Mouse (Mus musculus): ENCODE measurements around the gene Gm10647. TPM values are rescaled to one million over a fixed set of nuclear protein-coding genes. Genes with fewer than 3 reads are reported as not detected.
"Not testable (repeated sequence)": the region's sequence is repeated elsewhere in the genome, so short reads cannot be mapped to it uniquely, and the experiment has no call there.

Gm10647 gene
- not detected for total RNA-seq (2021)
- long read RNA-seq, experiment 1: 0 reads
- long read RNA-seq, experiment 2: 0 reads

- DNase-seq (ENCODE audit: low spot score): no peak
These were observed at the start of gene Gm10647 for GRCm38 (mm10) chr9:66796739-66797138. Gm10647 (plus strand) TSS chr9:66797039.

- DNase-seq (ENCODE audit: low spot score): no peak
These were observed 48.4 kb upstream of the Gm10647 start for GRCm38 (mm10) chr9:66748390-66748789.

- DNase-seq (ENCODE audit: low spot score): no peak
These were observed 44.0 kb upstream of the Gm10647 start for GRCm38 (mm10) chr9:66752849-66753248.

GRCm38 (mm10) chr9:66760991-66761390, 35.8 kb upstream of the Gm10647 start:
- no peak for DNase-seq (ENCODE audit: low spot score)

GRCm38 (mm10) chr9:66768721-66769120, 28.1 kb upstream of the Gm10647 start:
- no peak for DNase-seq (ENCODE audit: low spot score)

- DNase-seq (ENCODE audit: low spot score): no peak
These were observed 27.6 kb upstream of the Gm10647 start for GRCm38 (mm10) chr9:66769275-66769674.

- DNase-seq (ENCODE audit: low spot score): no peak
These were observed 26.1 kb upstream of the Gm10647 start for GRCm38 (mm10) chr9:66770701-66771100.

- not testable (repeated sequence) for DNase-seq (ENCODE audit: low spot score)
These were observed 12.3 kb upstream of the Gm10647 start for GRCm38 (mm10) chr9:66784552-66784951.

- DNase-seq (ENCODE audit: low spot score): peak; percentile 37
These were observed 9.0 kb upstream of the Gm10647 start for GRCm38 (mm10) chr9:66787821-66788220.

- no peak for DNase-seq (ENCODE audit: low spot score)
These were observed 2.0 kb upstream of the Gm10647 start for GRCm38 (mm10) chr9:66794629-66795463.

GRCm38 (mm10) chr9:66795464-66796324, 1.1 kb upstream of the Gm10647 start, which contains the start of gene Aph1b:
Aph1b (minus strand) TSS chr9:66795490.
- peak; percentile 98 for DNase-seq (ENCODE audit: low spot score)

GRCm38 (mm10) chr9:66801947-66802346, 5.1 kb downstream of the Gm10647 start:
- DNase-seq (ENCODE audit: low spot score): no peak

GRCm38 (mm10) chr9:66805951-66806350, 9.1 kb downstream of the Gm10647 start:
- DNase-seq (ENCODE audit: low spot score): not testable (repeated sequence)

- DNase-seq (ENCODE audit: low spot score): no peak
These were observed 16.6 kb downstream of the Gm10647 start for GRCm38 (mm10) chr9:66813392-66813791.

GRCm38 (mm10) chr9:66820996-66821395, 24.2 kb downstream of the Gm10647 start:
- no peak for DNase-seq (ENCODE audit: low spot score)

- DNase-seq (ENCODE audit: low spot score): not testable (repeated sequence)
These were observed 25.4 kb downstream of the Gm10647 start for GRCm38 (mm10) chr9:66822255-66822654.

GRCm38 (mm10) chr9:66825990-66826389, 29.2 kb downstream of the Gm10647 start:
- DNase-seq (ENCODE audit: low spot score): peak; percentile 53

GRCm38 (mm10) chr9:66832366-66832908, 35.6 kb downstream of the Gm10647 start:
- no peak for DNase-seq (ENCODE audit: low spot score)

GRCm38 (mm10) chr9:66833851-66834250, 37.0 kb downstream of the Gm10647 start:
- no peak for DNase-seq (ENCODE audit: low spot score)

- peak; percentile 99 for DNase-seq (ENCODE audit: low spot score)
These were observed 37.7 kb downstream of the Gm10647 start, which contains the start of gene Aph1c for GRCm38 (mm10) chr9:66834318-66835096. Aph1c (minus strand) TSS chr9:66834726.

- no peak for DNase-seq (ENCODE audit: low spot score)
These were observed 38.2 kb downstream of the Gm10647 start for GRCm38 (mm10) chr9:66835097-66835480.

Data from gastrocnemius, adult 18-20 months (tissue).